Mouse (Mus musculus) lung, postnatal 0 days (tissue): ENCODE measurements at regions not wholly inside any gene's neighbourhood (a gene's known extent, or its start where the extent isn't known, plus 50 kb on each side); places are given as distances from the start of the nearest gene placed in this dataset.

ENCODE experiments used
- CTCF ChIP-seq: IDR thresholded peaks from 2 replicates; pipeline ENCODE4 v1.5.1; 2016; ENCODE audit warnings: antibody characterized with exemption, mild to moderate bottlenecking
- EP300 ChIP-seq: IDR thresholded peaks from 2 replicates; pipeline ENCODE4 v1.6.1; 2016; ENCODE audit warnings: antibody characterized with exemption, mild to moderate bottlenecking, control low read depth

GRCm38 (mm10) chr19:14035371-14035770, 122.0 kb downstream of the Olfr1505 start:
- no peak for TF ChIP-seq CTCF
- no peak for TF ChIP-seq EP300
